Mouse (Mus musculus) stomach, embryonic 14.5 days (tissue): ENCODE measurements around the gene Sh2d3c. TPM values are rescaled to one million over a fixed set of nuclear protein-coding genes. Genes with fewer than 3 reads are reported as not detected.

Experiments
- ATAC-seq: fragments of 200-750 bp; cut with Nextera tagmentation; 2 replicates; pipeline ENCODE4 v1.8.0; 2017; ENCODE audit warnings: low read depth, moderate TSS enrichment; ENCODE audit not compliant: insufficient number of reproducible peaks, insufficient read depth, low FRiP score
- H3K27ac ChIP-seq: fragments of 300-500 bp; sonication (generic); 2 replicates; pipeline ENCODE4 v1.5.1; 2014; ENCODE audit warnings: mild to moderate bottlenecking, low read length, moderate library complexity, mixed read lengths
- H3K27me3 ChIP-seq: fragments of 300-500 bp; sonication (generic); 2 replicates; pipeline ENCODE4 v1.6.1; 2014; ENCODE audit warnings: low read length, control low read depth, mixed read lengths; ENCODE audit not compliant: control insufficient read depth, insufficient read depth
- H3K36me3 ChIP-seq: fragments of 300-500 bp; sonication (generic); 2 replicates; pipeline ENCODE4 v1.6.1; 2014; ENCODE audit warnings: mild to moderate bottlenecking, control low read depth, low read length, moderate library complexity, mixed read lengths; ENCODE audit not compliant: control insufficient read depth, insufficient read depth
- H3K4me1 ChIP-seq: fragments of 300-500 bp; sonication (generic); 2 replicates; pipeline ENCODE4 v1.6.1; 2014; ENCODE audit warnings: low read length, control low read depth, mixed read lengths; ENCODE audit not compliant: control insufficient read depth, insufficient read depth
- H3K4me2 ChIP-seq: fragments of 300-500 bp; sonication (generic); replicated peaks from 2 replicates; pipeline ENCODE4 v1.6.1; 2014; ENCODE audit warnings: low read depth, low read length, control low read depth
- H3K4me3 ChIP-seq: fragments of 300-500 bp; sonication (generic); 2 replicates; pipeline ENCODE4 v1.5.1; 2014; ENCODE audit warnings: low read depth, low read length, control low read depth
- H3K9ac ChIP-seq: fragments of 300-500 bp; sonication (generic); replicated peaks from 2 replicates; pipeline ENCODE4 v1.6.1; 2014; ENCODE audit warnings: low read depth, mild to moderate bottlenecking, control low read depth, low read length, moderate library complexity, mixed read lengths
- H3K9me3 ChIP-seq: fragments of 300-500 bp; sonication (generic); 2 replicates; pipeline ENCODE4 v1.6.1; 2016; ENCODE audit warnings: low read depth, low read length, control low read depth; ENCODE audit not compliant: control insufficient read depth
- WGBS: fragments of 180-500 bp; shearing (Covaris S2); extraction: QIAGEN DNeasy Blood & Tissue Kit; methylation state at CpG from one replicate; pipeline ENCODE4 v1.1.7; 2014; 5-methylcytosine and 5-hydroxymethylcytosine counted together
- polyA plus RNA-seq: library from polyadenylated mRNA; unstranded; fragments of >200 nt; fragmentation: Nextera tagmentation; extraction: Ambion mirVana; gene quantifications from 2 replicates; pipeline ENCODE4 v1.2.1, GENCODE M21; 2014

Gene Sh2d3c
- polyA plus RNA-seq, 1 experiment from 2014 or later, result 28.4 TPM

DNA sequence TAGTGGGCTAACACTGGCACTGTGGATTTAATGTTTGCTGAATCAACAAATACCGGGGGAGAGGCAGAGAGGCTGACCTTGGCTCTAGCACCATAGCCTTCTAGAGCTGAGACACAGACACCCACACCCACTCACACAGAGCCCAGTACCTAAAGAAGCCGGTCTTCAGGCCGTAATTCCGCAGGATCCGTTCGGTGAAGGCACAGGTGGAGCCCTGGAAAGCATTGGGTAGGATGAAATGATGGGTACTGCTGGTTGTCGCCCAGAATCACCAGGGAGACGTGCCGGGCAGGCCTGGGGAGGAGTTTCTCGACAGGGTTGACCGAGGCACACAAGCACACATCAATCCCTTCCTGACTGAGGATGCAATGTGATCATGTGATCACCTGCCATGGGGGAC lies 29.8 kb upstream of the Sh2d3c start:
- peaks cover 13% of the 10 kb centered on the region for H3K4me1 ChIP-seq
- H3K9ac ChIP-seq, result no peak overlapping the region
- 0 out of 2 replicates have a peak overlapping the region, but pooled peaks have one; percentile 7 for H3K4me2 ChIP-seq
- H3K27me3 ChIP-seq, result no peaks in the 10 kb centered on the region
- peak overlapping the region; percentile 6; the same call in 1 of the 2 replicates for H3K27ac ChIP-seq
- no peak for ATAC-seq
- H3K9me3 ChIP-seq, result no peaks in the 10 kb centered on the region
- H3K4me3 ChIP-seq, result no peak overlapping the region
- H3K36me3 ChIP-seq, result peaks cover 17% of the 10 kb centered on the region
- 73% methylated on average over 11 of the region's 11 CpGs for WGBS

DNA sequence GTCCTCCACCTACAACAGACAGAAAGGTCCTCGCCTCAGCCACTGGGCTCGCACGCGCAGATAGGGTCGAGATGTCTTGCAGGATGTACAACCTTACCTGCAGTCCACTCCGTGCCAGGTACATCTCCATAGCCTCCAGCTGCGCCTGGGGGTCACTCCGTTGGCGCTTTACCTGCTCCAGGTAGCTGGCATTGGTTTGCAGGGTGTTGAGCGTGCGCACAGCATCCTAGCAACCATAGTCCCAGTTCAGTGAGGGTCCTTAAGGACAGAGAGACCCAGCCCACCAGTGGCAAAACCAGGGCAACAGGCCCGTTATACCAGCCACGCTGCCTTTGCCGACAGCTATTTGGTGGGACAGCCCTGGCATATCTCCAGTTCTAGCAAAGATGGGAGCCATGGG lies 28.4 kb upstream of the Sh2d3c start:
- WGBS, result 94% methylated on average over 14 of the region's 14 CpGs
- 0 out of 2 replicates have a peak overlapping the region, but pooled peaks have one; percentile 73 for H3K9ac ChIP-seq
- H3K27ac ChIP-seq, result no peak overlapping the region
- H3K36me3 ChIP-seq, result peaks cover 2% of the 10 kb centered on the region; the same call in 1 of the 2 replicates
- peak overlapping the region; percentile 83 for H3K4me2 ChIP-seq
- ATAC-seq, result no peak
- 0 out of 2 replicates have a peak overlapping the region, but pooled peaks have one; percentile 92 for H3K4me3 ChIP-seq
- no peaks in the 10 kb centered on the region for H3K9me3 ChIP-seq
- H3K4me1 ChIP-seq, result peaks cover 13% of the 10 kb centered on the region
- no peaks in the 10 kb centered on the region for H3K27me3 ChIP-seq

DNA sequence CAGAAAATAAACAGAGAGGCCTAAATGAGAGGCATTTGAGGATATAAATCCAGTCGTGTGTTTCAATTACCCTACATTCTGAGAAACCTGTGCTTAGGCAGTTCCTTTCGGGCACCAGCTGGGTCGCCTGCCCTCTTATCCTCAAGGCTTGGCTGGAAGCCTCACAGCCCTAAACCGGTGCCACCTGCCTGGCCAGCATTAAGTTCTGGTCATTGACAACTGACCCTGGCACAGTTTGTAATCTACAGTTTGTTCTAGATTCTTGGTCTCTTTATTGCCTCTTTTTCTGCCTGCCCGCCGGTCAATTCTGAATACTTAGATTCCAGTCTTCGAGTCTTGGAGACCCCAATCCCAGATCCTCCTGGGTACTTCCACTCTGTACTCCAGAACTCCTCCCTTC lies 27.6 kb upstream of the Sh2d3c start:
- no peak for ATAC-seq

GRCm38 (mm10) chr2:32693823-32694411 lies 26.9 kb upstream of the Sh2d3c start:
- Histone ChIP-seq H3K27me3 (no peaks in the 10 kb centered on the region), H3K27ac (peak overlapping the region; percentile 66; the same call in 1 of the 2 replicates), H3K9me3 (no peaks in the 10 kb centered on the region), H3K9ac (peak overlapping the region; percentile 73), H3K36me3 (no peaks in the 10 kb centered on the region; the same call in 1 of the 2 replicates), H3K4me1 (peaks cover 13% of the 10 kb centered on the region), H3K4me2 (peak overlapping the region; percentile 83), H3K4me3 (peak overlapping the region; percentile 92)
- peak; percentile 97 for ATAC-seq
- under 1% methylated on average over 51 of the region's 51 CpGs for WGBS

More for the DNA sequence above, 27.6 kb upstream of the Sh2d3c start:
- Histone ChIP-seq H3K9ac (peak overlapping the region; percentile 73), H3K9me3 (no peaks in the 10 kb centered on the region), H3K4me1 (peaks cover 13% of the 10 kb centered on the region), H3K27ac (peak overlapping the region; percentile 63; the same call in 1 of the 2 replicates), H3K4me3 (peak overlapping the region; percentile 92), H3K4me2 (peak overlapping the region; percentile 83), H3K27me3 (no peaks in the 10 kb centered on the region), H3K36me3 (no peaks in the 10 kb centered on the region; the same call in 1 of the 2 replicates)
- 13% methylated on average over 7 of the region's 7 CpGs for WGBS

DNA sequence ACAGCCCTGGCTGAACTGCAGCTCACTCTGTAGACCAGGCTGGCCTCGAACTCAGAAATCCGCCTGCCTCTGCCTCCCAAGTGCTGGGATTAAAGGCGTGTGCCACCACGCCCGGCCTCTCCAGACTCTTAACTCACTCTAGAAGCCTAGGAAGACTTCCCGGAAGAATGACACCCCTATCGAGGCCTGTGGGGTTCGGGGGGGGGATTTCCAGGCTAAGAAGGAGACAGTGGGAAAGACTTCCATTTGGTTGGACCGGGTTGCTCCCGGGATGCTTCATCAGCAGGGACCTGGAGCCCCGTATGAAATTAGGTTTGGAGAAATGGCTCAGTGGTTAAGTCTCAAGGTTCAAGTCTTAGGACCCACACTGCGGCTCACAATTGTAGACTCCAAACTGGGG lies 26.2 kb upstream of the Sh2d3c start:
- Histone ChIP-seq H3K27ac (peak overlapping the region; percentile 66; the same call in 1 of the 2 replicates), H3K4me2 (peak overlapping the region; percentile 83), H3K9ac (no peak overlapping the region), H3K27me3 (no peaks in the 10 kb centered on the region), H3K9me3 (no peaks in the 10 kb centered on the region), H3K4me1 (peaks cover 13% of the 10 kb centered on the region), H3K4me3 (peak overlapping the region; percentile 92; the same call in 1 of the 2 replicates), H3K36me3 (no peaks in the 10 kb centered on the region; the same call in 1 of the 2 replicates)
- WGBS, result 86% methylated on average over 12 of the region's 12 CpGs
- no peak for ATAC-seq

DNA sequence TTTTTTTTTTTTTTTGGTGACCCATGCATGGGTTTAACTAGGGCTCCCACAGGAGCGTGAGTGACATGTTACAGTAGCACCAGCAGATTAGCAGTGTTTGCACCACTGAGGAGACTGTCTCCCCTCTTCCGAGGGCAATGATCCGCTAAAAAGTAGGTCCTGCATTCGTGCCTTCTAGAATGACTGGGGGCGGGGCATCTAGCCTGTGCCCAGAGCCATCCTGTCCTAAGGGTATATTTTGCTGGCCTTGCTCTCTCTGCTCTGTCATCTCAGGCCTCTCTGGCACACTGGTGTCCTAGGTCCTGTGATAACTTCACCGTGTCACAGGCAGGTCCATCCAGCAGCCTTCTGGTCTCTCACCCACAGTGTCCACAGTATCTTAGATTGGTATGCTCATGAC lies 21.2 kb upstream of the Sh2d3c start:
- ATAC-seq, result no peak
- WGBS, result 82% methylated on average over 6 of the region's 6 CpGs
- Histone ChIP-seq H3K4me2 (no peak overlapping the region), H3K4me1 (no peaks in the 10 kb centered on the region), H3K27me3 (no peaks in the 10 kb centered on the region), H3K4me3 (no peak overlapping the region), H3K27ac (no peak overlapping the region), H3K36me3 (peaks cover 7% of the 10 kb centered on the region; the same call in 1 of the 2 replicates), H3K9me3 (no peaks in the 10 kb centered on the region), H3K9ac (no peak overlapping the region)

GRCm38 (mm10) chr2:32700966-32701743 lies 19.7 kb upstream of the Sh2d3c start:
- no peak for ATAC-seq
- 82% methylated on average over 14 of the region's 14 CpGs for WGBS
- Histone ChIP-seq H3K9me3 (no peaks in the 10 kb centered on the region), H3K27ac (no peak overlapping the region), H3K4me3 (no peak overlapping the region), H3K4me2 (no peak overlapping the region), H3K36me3 (peaks cover 21% of the 10 kb centered on the region), H3K27me3 (no peaks in the 10 kb centered on the region), H3K9ac (no peak overlapping the region), H3K4me1 (no peaks in the 10 kb centered on the region)

- H3K4me2 ChIP-seq, result no peak overlapping the region
- 93% methylated on average over 8 of the region's 8 CpGs for WGBS
- no peak overlapping the region for H3K4me3 ChIP-seq
- H3K27ac ChIP-seq, result no peak overlapping the region
- no peak overlapping the region for H3K9ac ChIP-seq
- H3K36me3 ChIP-seq, result peaks cover 38% of the 10 kb centered on the region
- no peaks in the 10 kb centered on the region for H3K4me1 ChIP-seq
- no peaks in the 10 kb centered on the region for H3K27me3 ChIP-seq
- H3K9me3 ChIP-seq, result no peaks in the 10 kb centered on the region
- no peak for ATAC-seq
These were observed 17.8 kb upstream of the Sh2d3c start for GRCm38 (mm10) chr2:32703046-32703445.
